Mouse (Mus musculus) liver, embryonic 12.5 days (tissue): ENCODE measurements around the gene Casz1. TPM values are rescaled to one million over a fixed set of nuclear protein-coding genes. Genes with fewer than 3 reads are reported as not detected.

Experiments
- ATAC-seq: fragments of 200-750 bp; cut with Nextera tagmentation; 2 replicates; pipeline ENCODE4 v1.8.0; 2017; ENCODE audit warnings: moderate number of reproducible peaks, mild to moderate bottlenecking, moderate library complexity
- H3K27ac ChIP-seq: fragments of 300-500 bp; sonication (generic); 2 replicates; pipeline ENCODE4 v1.5.1; 2016; ENCODE audit warnings: mild to moderate bottlenecking
- H3K27me3 ChIP-seq: fragments of 300-500 bp; sonication (generic); replicated peaks from 2 replicates; pipeline ENCODE4 v1.6.1; 2016; ENCODE audit warnings: mild to moderate bottlenecking, moderate library complexity
- H3K36me3 ChIP-seq: fragments of 300-500 bp; sonication (generic); 2 replicates; pipeline ENCODE4 v1.6.1; 2016; ENCODE audit warnings: mild to moderate bottlenecking, moderate library complexity
- H3K4me1 ChIP-seq: fragments of 300-500 bp; sonication (generic); 2 replicates; pipeline ENCODE4 v1.6.1; 2016
- H3K4me2 ChIP-seq: fragments of 300-500 bp; sonication (generic); 2 replicates; pipeline ENCODE4 v1.6.1; 2016; ENCODE audit warnings: mild to moderate bottlenecking, moderate library complexity
- H3K4me3 ChIP-seq: fragments of 300-500 bp; sonication (generic); 2 replicates; pipeline ENCODE4 v1.5.1; 2016; ENCODE audit warnings: mild to moderate bottlenecking, moderate library complexity
- H3K9ac ChIP-seq: fragments of 300-500 bp; sonication (generic); 2 replicates; pipeline ENCODE4 v1.6.1; 2016; ENCODE audit warnings: mild to moderate bottlenecking, moderate library complexity
- H3K9me3 ChIP-seq: fragments of 300-500 bp; sonication (generic); replicated peaks from 2 replicates; pipeline ENCODE4 v1.6.1; 2016; ENCODE audit warnings: mild to moderate bottlenecking, moderate library complexity
- WGBS: fragments of 180-500 bp; shearing (Covaris S2); methylation state at CpG from one replicate; pipeline ENCODE4 v1.1.7; 2016; ENCODE audit not compliant: insufficient replicate concordance; 5-methylcytosine and 5-hydroxymethylcytosine counted together
- polyA plus RNA-seq: library from polyadenylated mRNA; unstranded; fragments of >200 nt; fragmentation: Nextera tagmentation; extraction: Ambion mirVana; gene quantifications from 2 replicates; pipeline ENCODE4 v1.2.1, GENCODE M21; 2016

The Casz1 gene
- polyA plus RNA-seq, 1 experiment from 2014 or later, result 0.50 TPM

- Histone ChIP-seq H3K4me3 (no peak overlapping the region), H3K9me3 (no peaks in the 10 kb centered on the region), H3K36me3 (peaks cover under 1% of the 10 kb centered on the region; the same call in 1 of the 2 replicates), H3K27ac (no peak overlapping the region), H3K9ac (no peak overlapping the region), H3K4me1 (peaks cover 18% of the 10 kb centered on the region), H3K4me2 (no peak overlapping the region), H3K27me3 (no peaks in the 10 kb centered on the region)
- WGBS, result 84% methylated on average over 14 of the region's 14 CpGs
- no peak for ATAC-seq
These were observed 168.5 kb downstream of the Casz1 start for GRCm38 (mm10) chr4:148972707-148973106.

DNA sequence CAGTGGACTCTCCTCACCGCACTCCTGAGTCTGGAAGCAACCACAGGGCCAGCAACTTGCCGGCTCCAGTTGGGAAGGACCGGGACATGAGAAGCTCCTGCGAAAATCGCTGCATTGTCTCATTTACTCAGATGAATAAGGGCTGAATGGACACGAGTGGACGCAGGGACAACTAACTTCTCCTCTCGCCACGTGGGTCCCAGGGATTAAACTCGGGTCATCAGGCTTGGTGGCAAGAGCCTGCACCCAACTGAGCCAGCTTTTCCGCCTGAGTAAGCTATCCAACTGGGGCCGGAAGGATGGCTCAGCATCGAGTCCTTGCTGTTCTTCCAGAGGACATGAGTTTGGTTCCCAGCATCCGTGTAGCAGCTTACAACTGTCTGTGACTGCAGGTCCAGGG lies 169.2 kb downstream of the Casz1 start:
- H3K4me2 ChIP-seq, result no peak overlapping the region
- H3K9ac ChIP-seq, result no peak overlapping the region
- no peak for ATAC-seq
- no peaks in the 10 kb centered on the region for H3K9me3 ChIP-seq
- no peak overlapping the region for H3K27ac ChIP-seq
- WGBS, result 79% methylated on average over 14 of the region's 14 CpGs
- H3K4me1 ChIP-seq, result peaks cover 22% of the 10 kb centered on the region
- no peak overlapping the region for H3K4me3 ChIP-seq
- H3K36me3 ChIP-seq, result no peaks in the 10 kb centered on the region; the same call in 1 of the 2 replicates
- H3K27me3 ChIP-seq, result no peaks in the 10 kb centered on the region

- ATAC-seq, result no peak
- Histone ChIP-seq H3K36me3 (no peaks in the 10 kb centered on the region), H3K27me3 (no peaks in the 10 kb centered on the region), H3K4me3 (no peak overlapping the region), H3K9ac (no peak overlapping the region), H3K27ac (no peak overlapping the region), H3K4me1 (peaks cover 24% of the 10 kb centered on the region), H3K9me3 (no peaks in the 10 kb centered on the region), H3K4me2 (no peak overlapping the region)
- 78% methylated on average over 7 of the region's 7 CpGs for WGBS
These were observed 170.6 kb downstream of the Casz1 start for GRCm38 (mm10) chr4:148974833-148975232.

- H3K27ac ChIP-seq, result no peak overlapping the region
- peaks cover 6% of the 10 kb centered on the region; the same call in 1 of the 2 replicates for H3K4me1 ChIP-seq
- H3K36me3 ChIP-seq, result peaks cover 12% of the 10 kb centered on the region
- H3K4me3 ChIP-seq, result no peak overlapping the region
- no peaks in the 10 kb centered on the region for H3K9me3 ChIP-seq
- WGBS, result 71% methylated on average over 9 of the region's 9 CpGs
- no peak overlapping the region for H3K9ac ChIP-seq
- H3K4me2 ChIP-seq, result no peak overlapping the region
- no peak for ATAC-seq
- H3K27me3 ChIP-seq, result no peaks in the 10 kb centered on the region
These were observed 174.1 kb downstream of the Casz1 start for GRCm38 (mm10) chr4:148978221-148978855.

- Histone ChIP-seq H3K27me3 (no peaks in the 10 kb centered on the region), H3K9ac (no peak overlapping the region), H3K9me3 (no peaks in the 10 kb centered on the region), H3K4me3 (no peak overlapping the region), H3K4me1 (peaks cover 6% of the 10 kb centered on the region; the same call in 1 of the 2 replicates), H3K36me3 (peaks cover 18% of the 10 kb centered on the region), H3K27ac (no peak overlapping the region), H3K4me2 (no peak overlapping the region)
- 86% methylated on average over 11 of the region's 11 CpGs for WGBS
- ATAC-seq, result no peak
These were observed 174.7 kb downstream of the Casz1 start for GRCm38 (mm10) chr4:148978926-148979325.

DNA sequence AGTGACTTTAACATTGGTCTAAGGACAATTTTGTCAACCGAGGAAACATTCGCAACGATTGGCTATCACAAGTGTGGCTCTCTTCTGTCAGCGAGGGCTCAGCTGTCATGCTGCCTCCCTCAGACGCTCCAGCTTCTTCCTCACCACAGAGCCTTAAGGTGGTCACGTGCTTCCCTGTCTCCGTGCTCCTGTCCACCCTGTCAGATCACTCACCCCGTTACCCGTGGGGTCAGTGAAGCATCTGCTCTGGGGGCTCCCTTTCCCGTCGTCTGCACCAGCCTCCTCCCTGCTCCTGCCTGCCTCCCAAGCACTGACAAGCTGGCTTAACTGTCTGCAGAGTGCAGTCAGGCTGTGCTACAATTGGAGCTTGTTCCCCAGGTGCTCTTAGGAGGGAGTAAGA lies 175.6 kb downstream of the Casz1 start:
- Histone ChIP-seq H3K9me3 (no peaks in the 10 kb centered on the region), H3K9ac (no peak overlapping the region), H3K27ac (no peak overlapping the region), H3K27me3 (no peaks in the 10 kb centered on the region), H3K36me3 (peaks cover 21% of the 10 kb centered on the region), H3K4me3 (no peak overlapping the region), H3K4me1 (peaks cover 6% of the 10 kb centered on the region; the same call in 1 of the 2 replicates), H3K4me2 (no peak overlapping the region)
- WGBS, result 70% methylated on average over 11 of the region's 11 CpGs
- 0 out of 2 replicates have a peak, but pooled peaks have one; percentile 35 for ATAC-seq

- 78% methylated on average over 6 of the region's 6 CpGs for WGBS
These were observed 178.0 kb downstream of the Casz1 start for GRCm38 (mm10) chr4:148982274-148982673.

DNA sequence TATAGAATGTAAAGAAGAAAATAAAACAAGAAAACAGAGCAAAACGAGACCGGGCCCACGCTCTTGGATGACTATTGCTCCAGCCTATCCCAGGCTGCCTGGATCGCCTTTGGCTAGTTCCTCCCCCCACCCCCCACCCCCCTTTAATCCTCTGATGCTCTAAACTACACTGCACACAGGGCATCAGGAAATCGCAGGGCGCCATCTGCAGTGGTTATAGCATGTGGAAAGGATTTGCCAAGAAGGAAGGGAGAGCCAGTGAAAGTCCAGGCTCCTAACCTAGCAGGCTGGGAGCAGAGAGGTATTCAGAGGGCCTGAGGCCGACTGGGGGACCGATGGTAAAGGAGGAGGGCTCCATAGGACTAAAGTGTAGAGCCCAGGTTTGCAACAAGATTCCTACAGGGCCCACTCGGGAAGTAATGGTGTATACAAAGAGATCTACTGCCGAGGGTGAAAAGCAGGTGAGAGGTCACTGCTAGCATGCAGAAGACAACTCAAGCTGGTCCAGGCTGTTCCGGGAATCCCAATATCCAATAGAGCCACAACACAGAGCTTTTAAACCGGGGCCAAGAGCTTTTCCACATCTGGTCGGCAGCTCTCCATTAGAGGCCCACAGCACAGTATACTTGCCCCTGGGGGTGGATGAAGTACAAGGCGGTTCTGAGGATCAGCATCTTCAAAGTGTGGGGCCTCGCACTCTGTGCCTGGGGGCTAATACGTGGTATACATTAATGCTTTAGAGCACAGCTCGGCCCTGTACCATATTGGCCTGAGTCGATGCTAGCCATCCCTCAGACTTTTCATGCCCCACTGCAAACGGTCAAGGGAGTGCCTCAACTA lies 180.7 kb downstream of the Casz1 start:
- 76% methylated on average over 19 of the region's 19 CpGs for WGBS
- Histone ChIP-seq H3K9ac (no peak overlapping the region), H3K4me2 (no peak overlapping the region), H3K4me3 (no peak overlapping the region), H3K27me3 (no peaks in the 10 kb centered on the region), H3K36me3 (peaks cover 21% of the 10 kb centered on the region), H3K4me1 (peaks cover 33% of the 10 kb centered on the region), H3K27ac (no peak overlapping the region), H3K9me3 (no peaks in the 10 kb centered on the region)
- ATAC-seq, result no peak

More at GRCm38 (mm10) chr4:148982274-148982673, 178.0 kb downstream of the Casz1 start:
- H3K9ac ChIP-seq, result no peak overlapping the region
- H3K9me3 ChIP-seq, result no peaks in the 10 kb centered on the region
- H3K4me1 ChIP-seq, result peaks cover 28% of the 10 kb centered on the region
- H3K4me2 ChIP-seq, result no peak overlapping the region
- H3K27ac ChIP-seq, result no peak overlapping the region
- peaks cover 21% of the 10 kb centered on the region for H3K36me3 ChIP-seq
- ATAC-seq, result no peak
- H3K27me3 ChIP-seq, result no peaks in the 10 kb centered on the region
- H3K4me3 ChIP-seq, result no peak overlapping the region

GRCm38 (mm10) chr4:148985541-148986476 lies 181.6 kb downstream of the Casz1 start:
- Histone ChIP-seq H3K27me3 (no peaks in the 10 kb centered on the region), H3K27ac (no peak overlapping the region), H3K9ac (no peak overlapping the region), H3K4me2 (no peak overlapping the region), H3K4me3 (no peak overlapping the region), H3K4me1 (peaks cover 33% of the 10 kb centered on the region), H3K9me3 (no peaks in the 10 kb centered on the region), H3K36me3 (peaks cover 21% of the 10 kb centered on the region)
- no peak for ATAC-seq
- WGBS, result 68% methylated on average over 24 of the region's 24 CpGs

DNA sequence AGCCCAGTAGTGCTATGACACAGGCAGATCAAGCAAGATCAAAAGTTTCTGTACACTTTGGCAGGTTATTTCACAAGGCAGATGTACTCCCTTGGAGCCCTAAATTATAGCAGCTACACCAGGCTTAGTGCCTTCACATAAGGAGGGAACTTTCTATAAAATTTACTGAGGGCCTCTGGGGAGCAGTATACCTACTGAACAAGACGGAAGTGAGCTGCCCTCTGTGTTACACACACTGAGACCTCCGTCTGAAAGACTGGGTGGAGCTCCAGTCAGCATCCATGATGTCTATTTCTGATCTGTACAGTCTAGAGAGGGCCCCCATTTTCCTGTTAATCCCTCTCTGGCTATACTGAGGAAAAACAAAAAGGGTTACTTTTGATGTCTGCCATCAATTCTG lies 185.8 kb downstream of the Casz1 start:
- H3K9ac ChIP-seq, result no peak overlapping the region
- H3K4me3 ChIP-seq, result no peak overlapping the region
- no peak overlapping the region for H3K27ac ChIP-seq
- no peak for ATAC-seq
- H3K9me3 ChIP-seq, result no peaks in the 10 kb centered on the region
- H3K36me3 ChIP-seq, result no peaks in the 10 kb centered on the region
- H3K4me2 ChIP-seq, result no peak overlapping the region
- H3K4me1 ChIP-seq, result peaks cover 30% of the 10 kb centered on the region
- no peaks in the 10 kb centered on the region for H3K27me3 ChIP-seq
- WGBS, result 47% methylated on average over 2 of the region's 2 CpGs

DNA sequence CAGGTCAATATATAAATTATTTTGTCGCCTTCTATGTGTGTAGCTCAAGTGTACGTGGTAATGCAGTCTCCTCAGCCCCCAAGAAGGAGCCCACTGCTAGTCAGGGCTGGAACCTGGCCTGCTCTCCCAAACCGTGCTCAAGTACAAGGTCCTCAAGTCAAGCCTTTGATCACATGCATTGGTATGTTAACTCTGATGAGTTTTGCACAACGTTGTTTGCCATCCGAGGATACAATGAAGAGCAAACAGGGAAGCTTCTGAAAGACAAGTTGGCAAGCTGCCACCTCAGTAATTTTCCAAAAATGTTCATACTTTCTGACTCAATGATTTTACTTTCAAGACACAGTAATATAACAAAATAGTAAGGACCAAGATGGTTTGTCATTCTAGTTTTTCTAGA lies 189.7 kb downstream of the Casz1 start:
- Histone ChIP-seq H3K9ac (no peak overlapping the region), H3K27ac (no peak overlapping the region), H3K4me2 (no peak overlapping the region), H3K4me1 (no peaks in the 10 kb centered on the region), H3K4me3 (no peak overlapping the region), H3K36me3 (0 out of 2 replicates have a peak, but pooled peaks cover 5% of the 10 kb centered on the region), H3K9me3 (no peaks in the 10 kb centered on the region), H3K27me3 (no peaks in the 10 kb centered on the region)
- WGBS, result 80% methylated on average over 5 of the region's 5 CpGs
- ATAC-seq, result no peak
